Mouse (Mus musculus): Measurements from ENCODE around the gene Nfya.

Gene Nfya

GRCm38 (mm10) chr17:48346231-48346630, 63.5 kb downstream of the Nfya start, which contains the start of gene Trem2:
TSS of gene Trem2 (plus strand) at chr17:48346401.
- DNase-seq (ENCODE audit: extremely low spot score, low spot score): no peak

- DNase-seq (ENCODE audit: extremely low spot score, low spot score): no peak
These were observed 63.9 kb downstream of the Nfya start for GRCm38 (mm10) chr17:48345824-48346223.

GRCm38 (mm10) chr17:48343065-48343464, 66.6 kb downstream of the Nfya start:
- DNase-seq (ENCODE audit: extremely low spot score, low spot score): no peak

GRCm38 (mm10) chr17:48341947-48342346, 67.8 kb downstream of the Nfya start:
- DNase-seq (ENCODE audit: extremely low spot score, low spot score): no peak

- DNase-seq (ENCODE audit: extremely low spot score, low spot score): no peak
These were observed 69.4 kb downstream of the Nfya start for GRCm38 (mm10) chr17:48340267-48340666.

All from neural tube, embryonic 10.5 days (tissue).